Mouse (Mus musculus) CH12.LX (cell line): ENCODE data around the gene Golph3l. TPM values are rescaled to one million over a fixed set of nuclear protein-coding genes. Genes with fewer than 3 reads are reported as not detected.
A peak's percentile ranks its signal among the peaks of the same experiment; 100 is the strongest.

Source experiments
- DNase-seq: peaks from one replicate; pipeline ENCODE4 v3.0.0-alpha.2; 2013; ENCODE audit errors: extremely low read depth
- H3K27ac ChIP-seq: 2 replicates; pipeline ENCODE4 v1.5.1; 2012; ENCODE audit warnings: low read depth, mild to moderate bottlenecking, control low read depth, moderate library complexity; ENCODE audit not compliant: insufficient read depth
- H3K27me3 ChIP-seq: replicated peaks from 2 replicates; pipeline ENCODE3; 2012; ENCODE audit warnings: inconsistent platforms
- H3K36me3 ChIP-seq, 2 experiments: replicated peaks in 1 of 2; 2 replicates each; pipeline versions ENCODE3 to v1.6.1; 2012; ENCODE audit warnings: inconsistent platforms in 1 of 2, low read length in 1 of 2, mild to moderate bottlenecking in 1 of 2, mixed read lengths in 1 of 2, moderate library complexity in 1 of 2; ENCODE audit not compliant: control insufficient read depth in 1 of 2, insufficient read depth in 1 of 2
- H3K4me1 ChIP-seq, 2 experiments: 2 replicates each; pipeline ENCODE4 v1.6.1; 2012; ENCODE audit warnings: inconsistent platforms in 1 of 2, moderate library complexity in 1 of 2; ENCODE audit not compliant: insufficient read depth in 2 of 2, control insufficient read depth in 1 of 2
- H3K4me2 ChIP-seq: 2 replicates; pipeline ENCODE4 v1.6.1; 2012; ENCODE audit warnings: low read depth, mild to moderate bottlenecking, control low read depth; ENCODE audit not compliant: poor library complexity, insufficient read depth, severe bottlenecking
- H3K4me3 ChIP-seq, 3 experiments: fragments of 150-350 bp in 1 of 3; sonication (generic) in 1 of 3; replicated peaks in 1 of 3; 2 replicates each; pipeline versions ENCODE3 to v1.5.1; 2011 to 2012; ENCODE audit warnings: low read depth in 2 of 3, low read length in 2 of 3, mild to moderate bottlenecking in 2 of 3, moderate library complexity in 2 of 3, control low read depth in 1 of 3, improper control_type of control experiment in 1 of 3, inconsistent platforms in 1 of 3, mixed read lengths in 1 of 3; ENCODE audit not compliant: poor library complexity in 1 of 3
- H3K79me2 ChIP-seq: replicated peaks from 2 replicates; pipeline ENCODE4 v1.6.1; 2012; ENCODE audit warnings: mild to moderate bottlenecking, moderate library complexity; ENCODE audit not compliant: control insufficient read depth, poor library complexity, insufficient read depth, severe bottlenecking; ENCODE audit errors: extremely low read depth
- H3K9ac ChIP-seq: 2 replicates; pipeline ENCODE4 v1.6.1; 2012; ENCODE audit warnings: low read depth, mild to moderate bottlenecking, control low read depth, moderate library complexity; ENCODE audit not compliant: insufficient read depth
- H3K9me3 ChIP-seq: replicated peaks from 2 replicates; pipeline ENCODE3; 2012; ENCODE audit warnings: low read length, inconsistent platforms, mixed read lengths
- CHD2 ChIP-seq: IDR thresholded peaks from 2 replicates; pipeline ENCODE4 v1.6.1; 2011; ENCODE audit warnings: low read length, improper control_type of control experiment
- CTCF ChIP-seq, 2 experiments: IDR thresholded peaks in 1 of 2; conservative IDR thresholded peaks in 1 of 2; 2 replicates each; pipeline ENCODE4 v1.5.1; 2011 to 2012; ENCODE audit warnings: low read depth in 2 of 2, low read length in 2 of 2, improper control_type of control experiment in 1 of 2, inconsistent platforms in 1 of 2, mild to moderate bottlenecking in 1 of 2, moderate library complexity in 1 of 2
- E2F4 ChIP-seq: IDR thresholded peaks from 2 replicates; pipeline ENCODE4 v1.6.1; 2011; ENCODE audit warnings: low read depth, low read length, improper control_type of control experiment; ENCODE audit not compliant: insufficient replicate concordance
- ELF1 ChIP-seq: IDR thresholded peaks from 2 replicates; pipeline ENCODE4 v1.6.1; 2014; ENCODE audit warnings: low read depth, mild to moderate bottlenecking, inconsistent platforms, low read length, improper control_type of control experiment
- EP300 ChIP-seq: IDR thresholded peaks from 2 replicates; pipeline ENCODE4 v1.6.1; 2011; ENCODE audit warnings: low read length, improper control_type of control experiment
- ETS1 ChIP-seq: conservative IDR thresholded peaks from 2 replicates; pipeline ENCODE4 v1.6.1; 2012; ENCODE audit warnings: low read depth, mild to moderate bottlenecking, inconsistent platforms, low read length, improper control_type of control experiment, moderate library complexity
- JUND ChIP-seq: conservative IDR thresholded peaks from 2 replicates; pipeline ENCODE4 v1.6.1; 2011; ENCODE audit warnings: low read depth, low read length, improper control_type of control experiment
- MXI1 ChIP-seq: IDR thresholded peaks from 2 replicates; pipeline ENCODE4 v1.6.1; 2011; ENCODE audit warnings: mild to moderate bottlenecking, low read depth, low read length, improper control_type of control experiment
- MYC ChIP-seq: IDR thresholded peaks from 2 replicates; pipeline ENCODE4 v1.6.1; 2011; ENCODE audit warnings: low read depth, mild to moderate bottlenecking, improper control_type of control experiment, low read length
- PAX5 ChIP-seq: IDR thresholded peaks from 2 replicates; pipeline ENCODE4 v1.6.1; 2012; ENCODE audit warnings: low read length, inconsistent platforms, mixed read lengths
- POLR2AphosphoS2 ChIP-seq: IDR thresholded peaks from 2 replicates; pipeline ENCODE4 v1.6.1; 2011; ENCODE audit warnings: low read depth, low read length, improper control_type of control experiment
- RAD21 ChIP-seq: IDR thresholded peaks from 2 replicates; pipeline ENCODE4 v1.6.1; 2011; ENCODE audit warnings: low read depth, mild to moderate bottlenecking, low read length, improper control_type of control experiment, moderate library complexity
- SIN3A ChIP-seq: IDR thresholded peaks from 2 replicates; pipeline ENCODE4 v1.6.1; 2012; ENCODE audit warnings: low read length, improper control_type of control experiment, inconsistent platforms
- TCF12 ChIP-seq: IDR thresholded peaks from 2 replicates; pipeline ENCODE4 v1.6.1; 2014; ENCODE audit warnings: low read depth, mild to moderate bottlenecking, inconsistent platforms, low read length, improper control_type of control experiment
- USF1 ChIP-seq: IDR thresholded peaks from 2 replicates; pipeline ENCODE4 v1.6.1; 2014; ENCODE audit warnings: low read depth, mild to moderate bottlenecking, inconsistent platforms, low read length, improper control_type of control experiment
- ZKSCAN1 ChIP-seq: IDR thresholded peaks from 2 replicates; pipeline ENCODE4 v1.6.1; 2012; ENCODE audit warnings: low read depth, inconsistent platforms, low read length, improper control_type of control experiment, borderline replicate concordance
- dilution Hi-C: fragments of 300-500 bp; cut with MboI; formaldehyde crosslinking; loops from 2 replicates; pipeline ENCODE4 v1.14.3; 2020; ENCODE audit warnings: low sequenced_read_pairs; ENCODE audit not compliant: extremely low pct_unique_long_range_greater_than_20kb, extremely low pct_ligation_motif_present
- in situ Hi-C: fragments of 300-500 bp; cut with MboI; formaldehyde crosslinking; loops from 3 replicates; pipeline ENCODE4 v1.14.3; 2019; ENCODE audit warnings: low sequenced_read_pairs, low pct_ligation_motif_present, low pct_unique_long_range_greater_than_20kb, mixed read lengths
- polyA plus RNA-seq: library from polyadenylated mRNA; unstranded; fragments of >175 nt; gene quantifications from 2 replicates; pipeline ENCODE4 v1.2.1, GENCODE M21; 2012; ENCODE audit warnings: low read depth; ENCODE audit not compliant: insufficient read length
- total RNA-seq, 2 experiments: library from RNA; depleted of rRNA; stranded (reverse); fragments of 300-350 nt in 1 of 2; fragments of >200 nt in 1 of 2; gene quantifications; 2 replicates each; pipeline ENCODE4 v1.2.3; 2012 to 2014

The Golph3l gene
- total and polyA plus RNA-seq, 3 experiments: 22.7 to 36.9 (median 23.4) TPM

GRCm38 (mm10) chr3:95645313-95646235 lies 56.8 kb downstream of the Golph3l start (continued):
- TF ChIP-seq ETS1 (peak; percentile 57), CHD2 (no peak), ZKSCAN1 (no peak), MYC (peak; percentile 53; the same call in 1 of the 2 replicates), SIN3A (peak; percentile 45; the same call in 1 of the 2 replicates), ELF1 (peak; percentile 50), JUND (no peak), TCF12 (no peak), RAD21 (no peak; the same call in 1 of the 2 replicates)

- dilution Hi-C loops (no loop called here), in situ Hi-C loops (no loop called here)
- Histone ChIP-seq H3K27ac (peak overlapping the region; percentile 44; the same call in 1 of the 2 replicates), H3K27me3 (no peaks in the 10 kb centered on the region), H3K36me3 (peaks cover 0 to 3% of the 10 kb centered on the region in 2 experiments), H3K9me3 (peaks cover 6% of the 10 kb centered on the region), H3K4me2 (no peak overlapping the region), H3K4me3 (no peak overlapping the region), H3K9ac (no peak overlapping the region), H3K4me1 (peaks cover 28 to 72% of the 10 kb centered on the region in 2 experiments), H3K79me2 (no peaks in the 10 kb centered on the region)
- DNase-seq: no peak
- TF ChIP-seq ETS1 (no peak), MXI1 (no peak), E2F4 (no peak), POLR2AphosphoS2 (no peak), PAX5 (no peak), CTCF (conservative IDR thresholded peaks at IDR 0.05 in 1 of 2, IDR thresholded peaks at IDR 0.05 in 1 of 2; ENCODE audit: low read depth in 2 of 2, low read length in 2 of 2) (no peak), EP300 (no peak), USF1 (no peak), TCF12 (no peak)
These were observed 59.3 kb downstream of the Golph3l start for GRCm38 (mm10) chr3:95648016-95648415.
